In the genomic region with DNA sequence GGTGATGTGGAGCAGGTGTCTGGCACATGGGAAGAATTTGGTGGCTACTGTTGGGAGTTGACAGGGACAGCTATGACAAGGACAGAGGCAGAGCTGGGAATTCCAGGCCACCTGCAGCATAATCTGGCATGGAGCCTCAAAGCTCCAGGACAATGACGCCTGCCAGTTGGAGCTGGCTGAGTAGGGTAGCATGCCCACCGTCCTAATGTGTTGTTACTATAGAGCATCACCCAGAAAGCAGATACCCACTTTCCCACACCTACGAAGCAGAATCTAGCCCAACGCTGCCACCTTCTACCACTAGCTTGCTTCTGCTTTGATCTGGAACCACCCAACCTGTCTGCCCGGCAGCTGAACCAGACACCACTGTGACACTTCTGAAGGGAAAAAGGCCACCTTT, we compare ENCODE assay signal across 8 mouse cellular contexts. TPM values are rescaled to one million over a fixed set of nuclear protein-coding genes. Genes with fewer than 3 reads are reported as not detected.
DNase-seq lines count a peak whose midpoint lies in the region; ATAC-seq and TF ChIP-seq lines count a peak whose summit lies in the region.
"Had no signal": no experiment of that assay in that cellular context is flagged by ENCODE, and none has a peak within 500 bp of the region (broad histone marks: within the 10 kb centered on the region; RNA-seq: fewer than 3 reads in every experiment).

No protein-coding gene starts in this region.

- no peaks in the 10 kb centered on the region for H3K9me3 ChIP-seq in forebrain, embryonic 14.5 days (replicated peaks; ENCODE audit: control insufficient read depth, low read length)
- H3K9me3 ChIP-seq in neural tube, embryonic 13.5 days = no peaks in the 10 kb centered on the region

- no peak for TF ChIP-seq CTCF in left cerebral cortex, adult 2 months (IDR thresholded peaks at IDR 0.05)

- H3K27ac ChIP-seq in left cerebral cortex, adult 2 months = peak overlapping the region; percentile 62
- H3K27ac ChIP-seq in forebrain, embryonic 14.5 days (ENCODE audit: low read depth, low read length) = peak overlapping the region; percentile 60; the same call in 1 of the 2 replicates
- peak overlapping the region; percentile 64 for H3K27ac ChIP-seq in neural tube, embryonic 13.5 days (replicated peaks)

- 47% methylated on average over 5 of the region's 5 CpGs for WGBS in forebrain, embryonic 14.5 days
- 75% methylated on average over 5 of the region's 5 CpGs for WGBS in neural tube, embryonic 13.5 days

- no peak for ATAC-seq in forebrain, embryonic 14.5 days
- no peak for ATAC-seq in neural tube, embryonic 13.5 days (ENCODE audit: low read depth)

- DNase-seq in heart, adult 11 months = peak; percentile 89
- no peak for DNase-seq in heart, adult 8-10 months (ENCODE audit: low spot score)
- DNase-seq in left cerebral cortex, adult 2 months (ENCODE audit: extremely low spot score in 1 of 2, low spot score in 2 of 2) = no peak
- no peak for DNase-seq in left cerebral cortex, postnatal 14 days (ENCODE audit: low spot score in 2 of 2)
- no peak for DNase-seq in forebrain, embryonic 14.5 days (ENCODE audit: low spot score)
- DNase-seq in liver = no peak
- DNase-seq: thymus, postnatal 14 days had no signal

- no peaks in the 10 kb centered on the region for H3K27me3 ChIP-seq in forebrain, embryonic 14.5 days (replicated peaks; ENCODE audit: control insufficient read depth, insufficient read depth, low read length)
- H3K27me3 ChIP-seq in neural tube, embryonic 13.5 days = no peaks in the 10 kb centered on the region

- H3K36me3 ChIP-seq in forebrain, embryonic 14.5 days (ENCODE audit: control insufficient read depth, insufficient read depth, low read length) = no peaks in the 10 kb centered on the region
- 0 out of 2 replicates have a peak, but pooled peaks cover 4% of the 10 kb centered on the region for H3K36me3 ChIP-seq in neural tube, embryonic 13.5 days

- intact Hi-C loops in left cerebral cortex, adult 2 months (cut with DNase I) = no loop called here
- intact Hi-C loops in left cerebral cortex, postnatal 14 days (cut with DNase I) = no loop called here

- no peak overlapping the region for H3K4me3 ChIP-seq in left cerebral cortex, adult 2 months
- H3K4me3 ChIP-seq in forebrain, embryonic 14.5 days (ENCODE audit: low read depth, low read length) = no peak overlapping the region
- no peak overlapping the region for H3K4me3 ChIP-seq in neural tube, embryonic 13.5 days

- peak overlapping the region; percentile 13; the same call in 1 of the 2 replicates for H3K9ac ChIP-seq in forebrain, embryonic 14.5 days (ENCODE audit: low read length)
- H3K9ac ChIP-seq in neural tube, embryonic 13.5 days = no peak overlapping the region

- peak overlapping the region; percentile 29; the same call in 1 of the 2 replicates for H3K4me2 ChIP-seq in forebrain, embryonic 14.5 days (ENCODE audit: low read length)
- no peak overlapping the region for H3K4me2 ChIP-seq in neural tube, embryonic 13.5 days

- peaks cover 49% of the 10 kb centered on the region for H3K4me1 ChIP-seq in forebrain, embryonic 14.5 days (ENCODE audit: control insufficient read depth, insufficient read depth, low read length)
- H3K4me1 ChIP-seq in neural tube, embryonic 13.5 days (replicated peaks) = peaks cover 47% of the 10 kb centered on the region

RNA-seq across cellular contexts. Expression of gene Elk3, which starts 46.9 kb away (rescaled TPM):
- 10 to 100 TPM; 32.0 to 37.6 (median 35.2) TPM for total RNA-seq in heart, adult 8-10 months (2022)
- 10 to 100 TPM in 1 of 2 experiments, 1 to 10 TPM in 1; 8.6 to 11.9 TPM for total RNA-seq in left cerebral cortex, adult 2 months (2021)
- 10 to 100 TPM; 15.2 to 16.1 TPM for total RNA-seq in left cerebral cortex, postnatal 14 days (2021)
- 7.0 and 11.0 TPM in 2 replicates for polyA plus RNA-seq in forebrain, embryonic 14.5 days (2014; fragmentation: Nextera tagmentation; extraction: Ambion mirVana)
- polyA plus RNA-seq in neural tube, embryonic 13.5 days (2015; fragmentation: Nextera tagmentation; extraction: Ambion mirVana) = 15.1 and 18.3 TPM in 2 replicates
